Mouse (Mus musculus) bone marrow, adult 2 months (tissue): ENCODE data around the gene Krit1.

ENCODE experiments used
- CTCF ChIP-seq: fragments of 200-500 bp; IDR thresholded peaks from 2 replicates; pipeline ENCODE4 v1.5.1; 2011; ENCODE audit warnings: low read length, control low read depth; ENCODE audit not compliant: control insufficient read depth, insufficient read depth
- POLR2A ChIP-seq: fragments of 200-500 bp; IDR thresholded peaks from 2 replicates; pipeline ENCODE4 v1.6.1; 2011; ENCODE audit warnings: low read depth, mild to moderate bottlenecking, control low read depth, low read length, borderline replicate concordance; ENCODE audit not compliant: control insufficient read depth

- TF ChIP-seq POLR2A (no peak), CTCF (no peak)
These were observed 15.4 kb upstream of the Krit1 start for GRCm38 (mm10) chr5:3787548-3787947.
